Mouse (Mus musculus): ENCODE measurements around the gene Tnfaip8l1. TPM values are rescaled to one million over a fixed set of nuclear protein-coding genes. Genes with fewer than 3 reads are reported as not detected.

The Tnfaip8l1 gene
- polyA plus RNA-seq, 1 experiment from 2014 or later = 12.7 TPM

DNA sequence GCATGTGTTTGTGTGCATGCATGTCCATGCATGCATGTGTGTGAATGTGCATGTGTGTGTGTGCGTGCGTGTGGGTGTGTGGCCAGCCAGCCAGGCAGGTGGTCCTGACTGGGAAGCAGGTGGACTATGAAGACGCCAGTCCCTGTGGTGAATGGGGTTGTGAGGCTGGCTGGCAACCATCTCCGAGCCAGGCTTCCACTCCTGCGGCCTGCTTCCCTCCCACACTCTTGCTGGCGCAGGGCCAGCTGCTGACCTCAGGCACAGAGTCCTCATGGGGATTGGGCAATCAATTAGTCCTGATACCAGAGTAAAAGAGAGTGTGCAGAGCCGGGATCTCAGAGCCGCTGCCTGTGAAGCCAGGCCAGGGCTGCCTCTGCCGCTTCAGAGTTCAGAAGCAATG lies 8.6 kb upstream of the Tnfaip8l1 start:
- DNase-seq (ENCODE audit: low spot score) (peak; percentile 61), ATAC-seq (replicated peaks; ENCODE audit: insufficient number of reproducible peaks, low FRiP score, low TSS enrichment, low read depth) (peak; percentile 64; the same call in 1 of the 2 replicates)
- Histone ChIP-seq H3K27ac (replicated peaks; ENCODE audit: low read depth, low read length) (no peak overlapping the region), H3K9ac (replicated peaks; ENCODE audit: low read length) (no peak overlapping the region), H3K4me3 (ENCODE audit: low read depth, low read length) (no peak overlapping the region), H3K27me3 (ENCODE audit: control insufficient read depth, insufficient read depth, low read length) (peaks cover 14% of the 10 kb centered on the region), H3K4me2 (ENCODE audit: low read depth, low read length) (no peak overlapping the region), H3K9me3 (replicated peaks; ENCODE audit: control insufficient read depth, low read length) (no peaks in the 10 kb centered on the region), H3K36me3 (replicated peaks; ENCODE audit: control insufficient read depth, insufficient read depth, low read depth, low read length) (no peaks in the 10 kb centered on the region), H3K4me1 (ENCODE audit: control insufficient read depth, insufficient read depth, low read length) (peaks cover 3% of the 10 kb centered on the region; the same call in 1 of the 2 replicates)
- 43% methylated on average over 9 of the region's 9 CpGs for WGBS

- 3% methylated on average over 9 of the region's 9 CpGs for WGBS
- H3K27me3 ChIP-seq (ENCODE audit: control insufficient read depth, insufficient read depth, low read length) = no peaks in the 10 kb centered on the region
- no peak overlapping the region for H3K4me3 ChIP-seq (ENCODE audit: low read depth, low read length)
- H3K4me2 ChIP-seq (ENCODE audit: low read depth, low read length) = no peak overlapping the region
- no peak overlapping the region for H3K9ac ChIP-seq (replicated peaks; ENCODE audit: low read length)
- H3K27ac ChIP-seq (replicated peaks; ENCODE audit: low read depth, low read length) = no peak overlapping the region
- no peaks in the 10 kb centered on the region for H3K4me1 ChIP-seq (ENCODE audit: control insufficient read depth, insufficient read depth, low read length)
- ATAC-seq (replicated peaks; ENCODE audit: insufficient number of reproducible peaks, low FRiP score, low TSS enrichment, low read depth) (no peak), DNase-seq (ENCODE audit: low spot score) (peak; percentile 79)
- no peaks in the 10 kb centered on the region for H3K9me3 ChIP-seq (replicated peaks; ENCODE audit: control insufficient read depth, low read length)
- no peaks in the 10 kb centered on the region for H3K36me3 ChIP-seq (replicated peaks; ENCODE audit: control insufficient read depth, insufficient read depth, low read depth, low read length)
These were observed 2.5 kb upstream of the Tnfaip8l1 start for GRCm38 (mm10) chr17:56159729-56160128.

DNA sequence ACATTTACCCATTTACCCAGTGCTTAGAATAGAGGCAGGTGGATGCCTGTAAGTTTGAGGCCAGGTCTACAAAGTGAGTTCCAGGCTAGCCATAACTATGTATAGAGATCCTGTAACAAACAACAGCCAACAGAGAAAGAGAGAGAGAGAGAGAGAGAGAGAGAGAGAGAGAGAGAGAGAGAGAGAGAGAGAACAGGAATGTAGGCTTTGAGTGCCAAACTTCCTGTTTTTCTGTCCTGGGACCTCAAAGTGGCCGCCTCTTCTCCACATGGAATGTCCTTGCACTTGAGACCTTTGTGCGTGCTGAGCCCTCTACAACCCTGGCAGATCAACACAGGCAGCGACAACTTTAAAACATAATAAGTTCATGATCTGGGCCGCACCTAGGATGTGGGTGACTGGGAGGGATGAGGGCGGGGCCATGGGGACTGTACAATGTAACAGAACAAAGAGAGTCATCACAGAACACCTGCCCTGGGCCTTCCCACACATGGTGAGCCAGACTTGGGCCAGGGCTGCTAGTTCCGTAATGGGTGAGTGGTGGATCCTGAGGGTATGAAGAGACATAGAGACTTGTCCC lies 1.3 kb downstream of the Tnfaip8l1 start:
- Histone ChIP-seq H3K9ac (replicated peaks; ENCODE audit: low read length) (no peak overlapping the region), H3K4me1 (ENCODE audit: control insufficient read depth, insufficient read depth, low read length) (no peaks in the 10 kb centered on the region), H3K4me3 (ENCODE audit: low read depth, low read length) (no peak overlapping the region; the same call in 1 of the 2 replicates), H3K36me3 (replicated peaks; ENCODE audit: control insufficient read depth, insufficient read depth, low read depth, low read length) (no peaks in the 10 kb centered on the region), H3K27me3 (ENCODE audit: control insufficient read depth, insufficient read depth, low read length) (no peaks in the 10 kb centered on the region), H3K9me3 (replicated peaks; ENCODE audit: control insufficient read depth, low read length) (no peaks in the 10 kb centered on the region), H3K4me2 (ENCODE audit: low read depth, low read length) (no peak overlapping the region), H3K27ac (replicated peaks; ENCODE audit: low read depth, low read length) (no peak overlapping the region)
- no peak for DNase-seq (ENCODE audit: low spot score)
- WGBS = 82% methylated on average over 6 of the region's 6 CpGs
- no peak for ATAC-seq (replicated peaks; ENCODE audit: insufficient number of reproducible peaks, low FRiP score, low TSS enrichment, low read depth)

DNA sequence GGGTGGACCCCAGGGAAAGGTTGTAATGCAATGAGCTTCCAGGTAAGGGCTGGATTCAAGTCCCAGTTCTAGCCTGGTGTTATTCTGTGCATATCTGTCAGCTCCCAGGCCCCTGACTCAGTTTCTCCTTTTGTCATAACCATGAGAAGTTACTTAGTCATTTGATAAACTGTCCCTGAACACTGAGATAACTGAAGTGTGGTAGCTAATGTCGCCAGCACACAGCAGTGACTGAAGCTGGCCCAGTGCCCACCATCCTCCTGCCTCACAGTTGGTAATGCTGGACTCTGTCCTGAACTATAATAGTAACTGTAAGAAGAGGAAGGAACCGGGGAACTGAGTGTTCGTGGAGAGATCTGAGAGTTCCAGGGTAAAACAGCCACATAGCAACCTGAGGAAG lies 2.2 kb downstream of the Tnfaip8l1 start:
- H3K36me3 ChIP-seq (replicated peaks; ENCODE audit: control insufficient read depth, insufficient read depth, low read depth, low read length) = no peaks in the 10 kb centered on the region

DNA sequence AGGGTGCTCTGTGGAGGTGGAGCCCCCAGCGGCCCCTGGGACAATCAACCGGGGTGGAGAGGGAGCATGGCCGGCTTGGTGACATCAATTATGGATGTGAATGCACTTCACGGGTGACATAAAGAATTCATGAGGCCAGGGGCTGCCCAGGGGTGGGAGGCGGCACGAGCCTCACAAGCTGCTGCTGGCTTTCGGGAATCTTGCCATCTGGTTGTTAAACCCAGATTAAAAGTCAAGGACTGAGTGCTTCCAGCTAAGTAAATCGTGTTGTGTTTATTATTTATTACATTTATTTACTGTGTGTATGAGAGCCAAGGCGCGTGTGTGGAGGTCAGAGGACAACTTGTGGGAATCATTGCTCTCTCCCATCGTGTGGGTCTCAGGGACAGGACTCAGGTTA lies 3.4 kb downstream of the Tnfaip8l1 start:
- no peak overlapping the region for H3K4me2 ChIP-seq (ENCODE audit: low read depth, low read length)
- no peaks in the 10 kb centered on the region for H3K4me1 ChIP-seq (ENCODE audit: control insufficient read depth, insufficient read depth, low read length)
- no peak overlapping the region for H3K9ac ChIP-seq (replicated peaks; ENCODE audit: low read length)
- 73% methylated on average over 11 of the region's 11 CpGs for WGBS
- H3K36me3 ChIP-seq (replicated peaks; ENCODE audit: control insufficient read depth, insufficient read depth, low read depth, low read length) = no peaks in the 10 kb centered on the region
- H3K9me3 ChIP-seq (replicated peaks; ENCODE audit: control insufficient read depth, low read length) = no peaks in the 10 kb centered on the region
- no peak overlapping the region for H3K4me3 ChIP-seq (ENCODE audit: low read depth, low read length)
- no peak for DNase-seq (ENCODE audit: low spot score)
- no peak for ATAC-seq (replicated peaks; ENCODE audit: insufficient number of reproducible peaks, low FRiP score, low TSS enrichment, low read depth)
- no peaks in the 10 kb centered on the region for H3K27me3 ChIP-seq (ENCODE audit: control insufficient read depth, insufficient read depth, low read length)
- no peak overlapping the region for H3K27ac ChIP-seq (replicated peaks; ENCODE audit: low read depth, low read length)

More for the DNA sequence above, 2.2 kb downstream of the Tnfaip8l1 start:
- no peak overlapping the region for H3K9ac ChIP-seq (replicated peaks; ENCODE audit: low read length)
- no peaks in the 10 kb centered on the region for H3K4me1 ChIP-seq (ENCODE audit: control insufficient read depth, insufficient read depth, low read length)
- WGBS = 84% methylated on average over 3 of the region's 3 CpGs
- no peak for ATAC-seq (replicated peaks; ENCODE audit: insufficient number of reproducible peaks, low FRiP score, low TSS enrichment, low read depth)
- no peak for DNase-seq (ENCODE audit: low spot score)
- H3K27ac ChIP-seq (replicated peaks; ENCODE audit: low read depth, low read length) = no peak overlapping the region
- H3K4me3 ChIP-seq (ENCODE audit: low read depth, low read length) = no peak overlapping the region
- no peaks in the 10 kb centered on the region for H3K27me3 ChIP-seq (ENCODE audit: control insufficient read depth, insufficient read depth, low read length)
- no peaks in the 10 kb centered on the region for H3K9me3 ChIP-seq (replicated peaks; ENCODE audit: control insufficient read depth, low read length)
- H3K4me2 ChIP-seq (ENCODE audit: low read depth, low read length) = no peak overlapping the region

- Histone ChIP-seq H3K36me3 (replicated peaks; ENCODE audit: control insufficient read depth, insufficient read depth, low read depth, low read length) (no peaks in the 10 kb centered on the region), H3K4me3 (ENCODE audit: low read depth, low read length) (no peak overlapping the region), H3K27ac (replicated peaks; ENCODE audit: low read depth, low read length) (0 out of 2 replicates have a peak overlapping the region, but pooled peaks have one; percentile 16), H3K4me1 (ENCODE audit: control insufficient read depth, insufficient read depth, low read length) (no peaks in the 10 kb centered on the region), H3K4me2 (ENCODE audit: low read depth, low read length) (no peak overlapping the region), H3K9ac (replicated peaks; ENCODE audit: low read length) (no peak overlapping the region), H3K9me3 (replicated peaks; ENCODE audit: control insufficient read depth, low read length) (no peaks in the 10 kb centered on the region), H3K27me3 (ENCODE audit: control insufficient read depth, insufficient read depth, low read length) (no peaks in the 10 kb centered on the region)
- 46% methylated on average over 6 of the region's 6 CpGs for WGBS
- DNase-seq (ENCODE audit: low spot score) (no peak), ATAC-seq (replicated peaks; ENCODE audit: insufficient number of reproducible peaks, low FRiP score, low TSS enrichment, low read depth) (no peak)
These were observed 7.6 kb downstream of the Tnfaip8l1 start for GRCm38 (mm10) chr17:56169830-56170229.

- no peak overlapping the region for H3K4me2 ChIP-seq (ENCODE audit: low read depth, low read length)
- no peaks in the 10 kb centered on the region for H3K36me3 ChIP-seq (replicated peaks; ENCODE audit: control insufficient read depth, insufficient read depth, low read depth, low read length)
- H3K9me3 ChIP-seq (replicated peaks; ENCODE audit: control insufficient read depth, low read length) = no peaks in the 10 kb centered on the region
- H3K9ac ChIP-seq (replicated peaks; ENCODE audit: low read length) = no peak overlapping the region
- ATAC-seq (replicated peaks; ENCODE audit: insufficient number of reproducible peaks, low FRiP score, low TSS enrichment, low read depth) = 0 out of 2 replicates have a peak, but pooled peaks have one; percentile 26
- H3K4me3 ChIP-seq (ENCODE audit: low read depth, low read length) = no peak overlapping the region
- H3K27ac ChIP-seq (replicated peaks; ENCODE audit: low read depth, low read length) = no peak overlapping the region
- 25% methylated on average over 10 of the region's 10 CpGs for WGBS
- peak; percentile 16 for DNase-seq (ENCODE audit: low spot score)
- H3K4me1 ChIP-seq (ENCODE audit: control insufficient read depth, insufficient read depth, low read length) = no peaks in the 10 kb centered on the region
- no peaks in the 10 kb centered on the region for H3K27me3 ChIP-seq (ENCODE audit: control insufficient read depth, insufficient read depth, low read length)
These were observed 8.4 kb downstream of the Tnfaip8l1 start for GRCm38 (mm10) chr17:56170636-56171035.

- H3K27ac ChIP-seq (replicated peaks; ENCODE audit: low read depth, low read length) = no peak overlapping the region
- H3K27me3 ChIP-seq (ENCODE audit: control insufficient read depth, insufficient read depth, low read length) = no peaks in the 10 kb centered on the region
- WGBS = 78% methylated on average over 9 of the region's 9 CpGs
- no peak overlapping the region for H3K9ac ChIP-seq (replicated peaks; ENCODE audit: low read length)
- H3K4me3 ChIP-seq (ENCODE audit: low read depth, low read length) = no peak overlapping the region
- H3K36me3 ChIP-seq (replicated peaks; ENCODE audit: control insufficient read depth, insufficient read depth, low read depth, low read length) = no peaks in the 10 kb centered on the region
- H3K4me1 ChIP-seq (ENCODE audit: control insufficient read depth, insufficient read depth, low read length) = no peaks in the 10 kb centered on the region
- no peaks in the 10 kb centered on the region for H3K9me3 ChIP-seq (replicated peaks; ENCODE audit: control insufficient read depth, low read length)
- no peak for DNase-seq (ENCODE audit: low spot score)
- no peak for ATAC-seq (replicated peaks; ENCODE audit: insufficient number of reproducible peaks, low FRiP score, low TSS enrichment, low read depth)
- H3K4me2 ChIP-seq (ENCODE audit: low read depth, low read length) = no peak overlapping the region
These were observed 9.2 kb downstream of the Tnfaip8l1 start for GRCm38 (mm10) chr17:56171456-56171855.
